Mouse (Mus musculus) kidney, postnatal 14 days (tissue): ENCODE data around the gene Commd9.

Experiments used
- DNase-seq: peaks from one replicate; pipeline ENCODE4 v3.0.0; 2022; ENCODE audit warnings: mixed read lengths

Commd9 gene

DNA sequence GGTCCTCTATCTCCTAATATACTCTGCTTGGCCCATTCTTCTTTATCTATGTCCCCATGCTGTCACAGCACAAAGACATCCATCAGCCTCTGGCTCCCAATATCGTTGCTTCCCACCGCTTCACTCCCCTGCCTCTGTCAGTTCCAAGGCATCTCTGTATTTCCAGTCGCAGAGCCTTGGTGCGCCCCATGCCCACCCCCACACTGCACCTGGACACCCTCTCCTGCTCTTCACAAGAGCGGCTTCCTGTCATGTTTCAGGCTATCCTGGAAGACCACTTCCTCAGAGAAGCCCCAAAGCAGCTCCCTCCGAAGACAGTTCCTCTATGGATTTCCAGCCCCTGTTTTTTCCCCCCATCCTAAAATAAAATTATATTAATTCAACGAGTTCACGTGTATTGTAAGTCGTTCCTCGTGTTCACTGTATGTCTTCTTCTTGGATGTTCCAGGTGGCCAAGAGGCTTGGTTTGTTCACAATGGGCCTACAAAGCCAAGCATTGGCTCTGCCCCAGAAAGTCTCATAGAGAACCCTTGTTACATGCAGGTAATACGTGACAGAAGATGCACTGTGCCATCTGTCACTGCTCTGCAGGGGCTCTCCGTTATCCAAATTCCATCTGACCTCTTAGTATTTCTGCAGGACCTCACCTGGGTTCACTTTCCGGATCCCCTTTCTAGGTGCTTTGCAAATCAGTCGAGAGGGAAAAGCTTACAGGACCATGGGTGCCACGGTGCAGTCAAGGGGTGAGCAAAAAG is 23.5 kb downstream of the Commd9 start:
- no peak for DNase-seq

DNA sequence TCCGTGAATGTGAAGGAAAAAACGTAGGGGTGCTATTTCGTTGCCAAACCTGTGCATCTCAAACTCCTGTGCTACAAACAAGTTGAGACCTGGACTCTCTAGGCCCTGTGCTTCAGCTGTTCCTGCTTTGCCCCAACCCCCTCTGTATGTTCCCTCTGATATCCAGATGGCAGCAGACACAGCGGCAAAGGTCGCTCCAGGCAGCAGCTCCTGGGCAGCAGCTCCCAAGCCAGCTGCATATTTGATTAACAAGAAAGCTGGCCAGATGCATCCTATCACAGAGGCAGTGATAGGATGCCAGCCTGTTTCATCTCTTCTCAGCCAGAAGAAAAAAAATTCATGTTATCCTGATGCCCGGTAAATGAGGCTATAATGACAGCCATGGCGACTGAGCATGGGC is 32.5 kb downstream of the Commd9 start:
- no peak for DNase-seq

DNA sequence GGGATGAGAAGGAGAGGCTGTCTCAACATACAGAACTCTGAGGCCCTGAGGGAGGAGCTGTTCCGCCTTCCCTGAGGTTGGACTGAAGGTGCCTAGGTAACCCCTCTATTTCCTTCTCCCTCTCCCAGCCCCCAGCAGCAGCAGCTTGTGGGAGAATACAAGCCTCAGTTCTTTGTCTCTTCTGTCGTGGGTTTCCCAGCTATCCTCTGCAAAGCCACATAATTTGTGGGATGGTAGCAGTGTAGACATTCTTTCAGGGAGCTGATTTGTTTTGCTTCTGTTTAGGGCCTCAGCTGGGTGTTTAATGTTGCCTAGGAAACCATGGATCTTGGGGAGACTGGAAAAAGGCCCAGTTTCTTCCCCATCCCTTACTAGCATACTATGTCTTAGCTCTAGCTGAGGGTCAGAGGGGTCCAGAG is 34.1 kb downstream of the Commd9 start:
- DNase-seq = no peak

DNA sequence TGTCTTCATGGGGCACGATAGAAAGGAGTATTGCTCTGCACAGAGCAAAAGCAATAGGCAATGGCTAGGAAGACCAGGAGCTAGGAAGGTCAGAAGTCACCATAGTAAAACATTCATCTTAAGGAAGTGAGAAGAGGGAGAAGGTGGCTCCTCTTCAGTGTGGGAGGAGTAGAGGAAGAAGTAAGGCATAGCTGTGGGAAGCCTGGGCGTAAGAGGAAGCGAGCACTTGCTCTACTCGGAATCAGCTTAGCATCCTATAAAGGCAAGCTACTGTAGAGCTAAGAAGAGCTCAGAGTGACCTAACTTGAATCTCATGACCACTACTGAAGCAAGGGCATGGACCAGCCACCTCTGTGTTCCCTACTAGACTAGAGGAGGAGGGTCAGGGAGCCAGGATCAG is 36.3 kb downstream of the Commd9 start:
- no peak for DNase-seq

DNA sequence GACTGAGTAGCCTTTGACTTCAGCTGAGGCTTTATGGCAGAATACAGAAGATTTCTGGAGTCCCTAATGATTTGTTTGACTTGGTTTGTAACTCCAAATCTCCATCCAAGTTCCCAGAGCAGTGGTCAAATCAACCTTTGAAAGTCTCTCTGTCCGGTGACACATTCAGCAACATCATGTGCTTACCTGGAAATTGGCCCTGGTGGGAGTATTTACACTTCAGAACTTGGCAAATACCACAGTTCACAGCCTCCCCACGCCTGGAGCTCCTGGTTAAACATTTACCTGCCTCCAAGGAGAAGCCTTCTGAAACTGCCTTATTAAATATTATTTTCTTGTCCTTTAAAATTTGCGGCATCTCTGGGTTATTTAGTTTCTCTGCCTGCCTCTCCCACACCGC is 37.1 kb downstream of the Commd9 start:
- DNase-seq = peak; percentile 81

DNA sequence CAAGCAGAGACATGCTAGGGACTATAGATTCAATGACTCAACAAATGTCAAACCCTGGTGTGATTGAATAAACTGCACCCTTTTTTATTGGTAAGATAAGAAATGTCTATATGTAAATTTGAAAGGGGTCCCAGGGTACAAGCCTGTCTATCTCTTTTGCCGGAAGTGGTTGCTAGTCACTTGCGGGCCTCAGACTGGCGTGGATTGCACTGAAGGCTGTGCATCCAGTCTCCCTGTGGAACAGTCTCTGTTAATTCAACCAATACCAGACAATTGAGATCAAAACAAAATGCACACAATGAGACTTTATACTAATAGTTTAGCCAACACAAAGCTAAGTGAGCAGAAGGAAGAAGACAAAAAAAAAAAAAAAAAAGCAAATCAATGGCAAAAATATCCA is 39.1 kb downstream of the Commd9 start:
- DNase-seq = no peak

DNA sequence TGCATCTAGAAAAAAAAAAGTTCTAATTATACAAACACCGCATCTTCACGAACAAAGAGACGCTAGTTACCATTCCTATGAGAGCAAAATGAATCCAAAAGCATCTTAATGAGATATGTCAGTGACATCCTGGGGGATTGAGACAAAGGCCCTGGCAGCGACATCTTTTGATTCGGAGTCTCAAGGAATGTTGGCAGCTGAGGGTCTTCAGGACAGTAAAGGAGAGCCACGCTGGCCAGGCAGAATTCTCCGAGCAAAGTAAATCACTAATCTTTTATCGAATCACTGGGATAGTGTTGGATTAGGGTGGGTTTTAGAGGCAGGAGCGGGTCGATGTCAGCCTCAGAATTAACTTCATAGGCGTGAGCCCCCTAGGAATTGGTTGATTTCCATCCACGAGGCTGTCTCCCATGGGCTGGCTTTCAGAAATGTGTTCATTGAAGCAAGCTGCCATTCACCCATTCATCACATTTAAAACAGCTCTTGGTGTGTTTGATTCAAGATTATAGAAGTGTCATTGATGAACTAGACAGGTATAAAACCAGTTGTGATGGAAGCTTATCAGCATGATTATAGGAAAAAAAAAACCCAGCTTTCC is 39.6 kb downstream of the Commd9 start:
- DNase-seq = no peak

DNA sequence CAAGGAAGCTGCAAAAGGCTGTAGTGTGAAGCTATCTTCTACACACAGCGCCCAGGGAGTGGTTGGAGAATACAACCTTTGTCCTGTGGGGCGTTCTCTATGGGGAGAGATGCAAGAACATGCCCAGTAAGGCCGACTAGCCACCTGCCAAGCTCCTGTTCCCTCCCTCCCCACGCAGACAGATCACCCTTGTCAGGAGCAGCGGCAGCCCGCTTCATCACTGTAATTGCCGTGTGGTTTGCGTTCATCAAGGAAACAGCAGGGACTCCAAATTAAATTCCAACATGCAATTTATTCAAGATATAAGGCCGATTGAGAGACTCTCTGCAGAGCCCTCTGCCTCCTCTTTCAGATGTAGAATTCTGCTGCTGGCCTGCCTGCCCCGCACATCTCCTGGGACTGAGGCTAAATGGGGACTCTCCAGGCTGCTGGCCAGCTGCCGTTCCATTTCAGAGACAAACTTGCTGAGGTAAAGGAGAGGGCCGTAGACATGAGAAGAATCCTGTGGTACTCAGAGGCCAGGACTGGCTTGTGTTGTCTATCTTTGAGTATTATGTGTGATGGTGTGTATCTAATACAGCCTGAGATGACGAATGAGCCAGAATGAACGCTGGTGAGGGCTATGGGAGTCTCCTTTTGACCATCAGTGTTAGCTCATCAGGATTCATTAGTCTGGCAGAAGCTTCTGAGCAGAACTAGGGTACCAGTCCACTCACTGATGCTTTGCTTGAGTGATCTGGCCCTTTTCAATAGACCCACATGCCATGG is 46.3 kb downstream of the Commd9 start:
- no peak for DNase-seq

DNA sequence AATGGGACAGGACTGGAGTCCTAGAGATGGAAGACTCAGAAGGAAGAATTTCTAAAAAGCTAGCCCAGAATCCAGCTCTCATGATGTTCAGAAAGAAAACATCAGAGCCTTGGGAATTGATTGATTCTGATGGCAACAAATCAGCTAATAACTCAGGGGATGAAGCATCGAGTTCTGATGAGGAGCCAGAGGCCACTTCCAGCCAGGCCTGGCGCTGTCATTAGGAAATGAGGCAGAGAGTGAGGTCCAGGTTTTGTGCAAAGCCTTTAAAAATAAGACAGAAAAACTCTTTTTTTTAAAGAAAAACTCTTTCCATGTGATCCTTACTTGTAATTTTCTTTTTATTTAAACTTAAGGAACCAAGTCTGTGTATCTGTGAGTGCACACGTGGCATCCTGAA is 47.3 kb downstream of the Commd9 start:
- no peak for DNase-seq

DNA sequence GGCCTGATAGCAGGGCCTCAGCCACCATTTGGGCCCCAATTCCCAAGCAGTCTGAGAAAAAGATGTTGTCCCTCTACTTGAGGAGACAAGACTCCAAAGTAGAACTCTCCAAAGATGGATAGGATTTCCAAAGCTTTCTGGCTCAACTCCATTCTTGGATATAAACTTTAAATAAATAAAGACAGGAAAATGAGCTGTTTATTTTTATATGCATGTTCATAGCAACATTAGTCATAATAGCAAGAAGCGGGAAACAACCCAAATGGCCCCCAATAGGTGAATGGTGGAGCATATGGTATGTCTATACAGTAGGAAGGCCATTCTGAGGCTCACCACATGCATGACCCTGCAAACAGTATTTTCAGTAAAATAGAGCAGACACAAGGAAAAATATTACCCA is 49.0 kb downstream of the Commd9 start:
- DNase-seq = no peak

DNA sequence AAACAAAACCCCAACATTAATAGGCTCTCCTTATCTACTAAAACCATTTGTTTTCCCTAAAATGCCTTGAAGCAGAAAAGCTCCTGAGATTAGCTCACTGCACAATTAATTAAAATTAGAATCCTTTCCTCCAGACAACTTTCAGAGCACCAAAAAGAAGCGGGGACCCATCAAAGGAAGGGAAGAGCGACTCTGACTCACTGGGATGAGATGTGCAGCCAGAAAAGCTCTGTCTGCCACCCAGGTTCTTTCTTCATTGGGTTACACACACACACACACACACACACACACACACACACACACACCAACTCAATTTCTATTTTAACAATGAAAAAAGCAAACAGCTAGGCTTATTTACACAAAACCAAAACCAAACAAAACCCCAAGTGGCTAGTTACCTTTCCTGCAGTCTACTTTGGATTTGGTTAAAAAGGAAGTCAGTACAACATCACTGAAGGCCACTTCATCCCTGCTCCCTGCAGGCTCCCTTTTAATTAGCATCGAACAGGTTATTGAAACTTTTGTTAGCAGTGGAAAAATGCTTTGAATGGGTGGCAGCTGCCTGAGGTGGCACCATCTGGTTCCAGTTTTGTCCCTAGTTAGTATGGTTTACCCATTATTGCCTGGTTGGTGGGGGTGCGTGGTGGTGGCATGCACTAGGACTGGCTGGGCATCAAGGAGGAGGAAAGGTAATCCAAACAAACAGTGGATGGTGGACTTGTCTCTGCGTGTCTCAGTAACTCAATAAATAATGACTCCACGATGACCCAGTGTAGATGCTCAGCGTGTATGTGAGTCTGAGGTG is 64.9 kb downstream of the Commd9 start:
- DNase-seq = no peak
